Mouse (Mus musculus): ENCODE data around the gene Ch25h.

The Ch25h gene

GRCm38 (mm10) chr19:34474991-34475971, at the start of gene Ch25h:
TSS of gene Ch25h (minus strand) at chr19:34475164.
- no peak for DNase-seq (ENCODE audit: low read depth in 1 of 2, low spot score in 2 of 2)

GRCm38 (mm10) chr19:34524646-34525045, 49.7 kb upstream of the Ch25h start:
- DNase-seq (ENCODE audit: low read depth in 1 of 2, low spot score in 2 of 2), result no peak

- no peak for DNase-seq (ENCODE audit: low read depth in 1 of 2, low spot score in 2 of 2)
These were observed 48.3 kb upstream of the Ch25h start for GRCm38 (mm10) chr19:34523106-34523725.

GRCm38 (mm10) chr19:34521978-34522377, 47.0 kb upstream of the Ch25h start:
- no peak for DNase-seq (ENCODE audit: low read depth in 1 of 2, low spot score in 2 of 2)

- DNase-seq (ENCODE audit: low read depth in 1 of 2, low spot score in 2 of 2), result no peak
These were observed 46.4 kb upstream of the Ch25h start for GRCm38 (mm10) chr19:34521361-34521760.

- DNase-seq (ENCODE audit: low read depth in 1 of 2, low spot score in 2 of 2), result no peak
These were observed 45.1 kb upstream of the Ch25h start for GRCm38 (mm10) chr19:34520051-34520450.

GRCm38 (mm10) chr19:34519646-34520045, 44.7 kb upstream of the Ch25h start:
- DNase-seq (ENCODE audit: low read depth in 1 of 2, low spot score in 2 of 2), result no peak

GRCm38 (mm10) chr19:34518786-34519185, 43.8 kb upstream of the Ch25h start:
- DNase-seq (ENCODE audit: low read depth in 1 of 2, low spot score in 2 of 2), result no peak

- DNase-seq (ENCODE audit: low read depth in 1 of 2, low spot score in 2 of 2), result no peak
These were observed 43.0 kb upstream of the Ch25h start for GRCm38 (mm10) chr19:34517812-34518594.

GRCm38 (mm10) chr19:34517197-34517596, 42.2 kb upstream of the Ch25h start:
- no peak for DNase-seq (ENCODE audit: low read depth in 1 of 2, low spot score in 2 of 2)

GRCm38 (mm10) chr19:34516346-34516745, 41.4 kb upstream of the Ch25h start:
- no peak for DNase-seq (ENCODE audit: low read depth in 1 of 2, low spot score in 2 of 2)

GRCm38 (mm10) chr19:34515681-34516080, 40.7 kb upstream of the Ch25h start:
- peak; percentile 48 to 72 for DNase-seq (ENCODE audit: low read depth in 1 of 2, low spot score in 2 of 2)

- DNase-seq (ENCODE audit: low read depth in 1 of 2, low spot score in 2 of 2), result no peak
These were observed 36.6 kb upstream of the Ch25h start for GRCm38 (mm10) chr19:34511528-34511927.

- DNase-seq (ENCODE audit: low read depth in 1 of 2, low spot score in 2 of 2), result no peak
These were observed 35.8 kb upstream of the Ch25h start for GRCm38 (mm10) chr19:34510717-34511116.

GRCm38 (mm10) chr19:34505161-34505721, 30.3 kb upstream of the Ch25h start:
- DNase-seq (ENCODE audit: low read depth in 1 of 2, low spot score in 2 of 2), result no peak

- peak; percentile 30 to 76 for DNase-seq (ENCODE audit: low read depth in 1 of 2, low spot score in 2 of 2)
These were observed 25.8 kb upstream of the Ch25h start for GRCm38 (mm10) chr19:34500763-34501162.

- DNase-seq (ENCODE audit: low read depth in 1 of 2, low spot score in 2 of 2), result no peak
These were observed 21.4 kb upstream of the Ch25h start for GRCm38 (mm10) chr19:34496353-34496752.

- DNase-seq (ENCODE audit: low read depth in 1 of 2, low spot score in 2 of 2), result no peak
These were observed 18.9 kb upstream of the Ch25h start for GRCm38 (mm10) chr19:34493859-34494258.

GRCm38 (mm10) chr19:34483547-34483946, 8.6 kb upstream of the Ch25h start:
- DNase-seq (ENCODE audit: low read depth in 1 of 2, low spot score in 2 of 2), result no peak

GRCm38 (mm10) chr19:34474228-34474990, 555 bp downstream of the Ch25h start:
- DNase-seq (ENCODE audit: low read depth in 1 of 2, low spot score in 2 of 2), result no peak
